Mouse (Mus musculus): ENCODE results near the gene Plcb2. TPM values are rescaled to one million over a fixed set of nuclear protein-coding genes. Genes with fewer than 3 reads are reported as not detected.

Plcb2 gene
- total RNA-seq, 4 experiments from 2014 or later = 2.2 to 3.3 (median 2.5) TPM

GRCm38 (mm10) chr2:118751896-118752791 is 23.9 kb upstream of the Plcb2 start:
- DNase-seq (ENCODE audit: low spot score) = no peak

- peak; percentile 77 for DNase-seq (ENCODE audit: low spot score)
These were observed 22.2 kb upstream of the Plcb2 start for GRCm38 (mm10) chr2:118750476-118750875.

GRCm38 (mm10) chr2:118749341-118749884 is 21.2 kb upstream of the Plcb2 start:
- DNase-seq (ENCODE audit: low spot score) = no peak

GRCm38 (mm10) chr2:118747301-118747960 is 19.2 kb upstream of the Plcb2 start:
- no peak for DNase-seq (ENCODE audit: low spot score)

DNA sequence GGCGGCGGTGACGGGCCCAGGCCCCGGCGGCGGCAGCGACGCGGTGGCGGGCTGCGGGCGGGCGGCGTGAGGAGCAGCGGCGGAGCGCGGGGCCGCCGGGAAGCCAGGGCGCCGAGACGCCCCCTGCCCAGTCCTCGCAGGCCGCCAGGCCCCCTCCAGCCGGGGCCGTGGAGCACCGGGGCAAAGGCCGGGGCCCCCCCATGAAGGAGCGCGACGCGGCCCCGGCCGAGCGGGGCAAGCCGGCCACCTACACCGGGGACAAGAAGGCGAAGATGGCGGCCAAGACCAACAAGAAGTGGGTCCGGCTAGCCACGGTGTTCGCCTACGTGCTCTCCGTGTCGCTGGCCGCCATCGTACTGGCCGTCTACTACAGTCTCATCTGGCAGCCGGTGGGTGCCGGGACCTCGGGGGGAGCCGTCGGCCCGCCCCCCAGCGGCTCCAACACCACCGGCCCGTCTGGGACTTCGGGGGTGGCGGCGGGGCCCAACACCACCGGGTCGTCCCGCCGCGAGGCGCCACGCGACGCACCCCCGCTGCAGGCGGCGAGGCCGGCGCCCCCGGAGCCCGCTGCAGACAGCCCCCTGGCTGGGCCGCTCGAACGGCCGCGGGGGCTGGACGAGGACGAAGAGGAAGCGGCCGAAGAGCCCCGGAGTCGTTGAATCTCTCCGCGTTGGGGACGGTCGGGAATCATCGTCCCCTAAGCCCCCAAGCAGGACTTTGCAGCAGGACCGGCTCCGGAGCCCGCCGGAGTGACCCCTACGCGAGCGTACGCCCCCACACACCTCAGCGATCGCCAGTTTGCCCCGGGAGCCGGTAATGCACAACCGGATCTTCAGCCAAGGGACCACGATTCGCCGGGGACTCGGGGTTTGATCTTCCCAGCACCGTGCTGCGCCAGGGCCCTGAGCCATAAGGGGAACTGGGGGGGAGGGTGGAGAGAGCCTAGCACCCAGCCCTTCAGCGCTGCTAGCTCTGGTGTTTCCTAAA is 18.0 kb upstream of the Plcb2 start:
- no peak for DNase-seq (ENCODE audit: low spot score)

DNA sequence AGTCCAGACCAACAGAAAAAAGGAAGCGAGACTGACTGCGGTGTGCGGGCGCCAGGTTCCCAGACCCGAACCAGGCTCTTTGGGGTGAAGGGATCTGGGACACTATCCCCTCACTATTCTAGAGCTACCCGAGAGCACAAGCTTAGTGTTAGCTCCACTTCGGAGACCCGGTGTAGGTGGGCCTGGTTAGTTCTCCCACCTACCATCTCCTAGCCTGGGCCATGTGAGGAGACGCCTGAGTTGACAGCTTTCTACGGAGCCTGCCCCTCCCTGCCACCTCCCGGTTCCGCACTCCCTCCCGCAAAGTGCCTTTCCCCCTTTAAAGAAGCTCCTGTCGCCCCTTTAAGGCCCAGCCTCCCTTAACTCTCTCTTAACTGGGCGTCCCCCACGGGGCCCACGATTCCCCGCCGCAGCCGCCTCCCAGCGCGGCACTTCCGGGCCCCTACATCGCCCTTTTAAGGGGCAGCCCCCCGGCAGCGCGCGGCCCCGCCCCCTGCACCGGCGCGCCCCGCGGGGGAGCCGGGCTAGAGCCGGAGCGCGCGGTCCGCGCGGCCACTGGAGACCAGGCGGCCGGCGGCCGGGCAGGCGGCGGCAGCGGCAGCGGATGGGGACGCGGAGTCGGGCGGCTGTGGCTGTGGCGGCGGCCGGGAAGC is 17.1 kb upstream of the Plcb2 start, which contains the start of gene Inafm2:
Gene Inafm2 (plus strand): TSS at position 527 of the 653 bp plus-strand sequence.
- DNase-seq (ENCODE audit: low spot score) = peak; percentile 93

DNA sequence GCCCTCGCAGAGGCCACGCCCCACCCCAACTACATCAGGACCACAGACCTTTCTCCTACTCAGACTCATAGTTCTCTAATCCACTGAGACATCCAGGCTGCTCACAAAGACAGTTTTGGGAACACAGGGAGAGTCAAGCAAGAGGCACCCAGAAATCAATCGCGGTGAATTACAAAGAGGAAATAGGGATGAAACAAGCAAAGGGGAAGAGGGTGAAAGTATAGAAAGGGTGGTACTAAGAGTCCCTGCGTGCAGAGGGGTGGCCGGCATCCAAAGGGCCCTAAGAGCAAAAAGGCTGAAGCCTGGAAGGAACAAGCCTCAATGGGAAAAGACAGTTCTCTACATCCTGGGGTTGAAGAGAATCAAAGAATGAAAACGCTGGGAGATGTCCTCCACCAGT is 16.4 kb upstream of the Plcb2 start:
- DNase-seq (ENCODE audit: low spot score) = no peak

DNA sequence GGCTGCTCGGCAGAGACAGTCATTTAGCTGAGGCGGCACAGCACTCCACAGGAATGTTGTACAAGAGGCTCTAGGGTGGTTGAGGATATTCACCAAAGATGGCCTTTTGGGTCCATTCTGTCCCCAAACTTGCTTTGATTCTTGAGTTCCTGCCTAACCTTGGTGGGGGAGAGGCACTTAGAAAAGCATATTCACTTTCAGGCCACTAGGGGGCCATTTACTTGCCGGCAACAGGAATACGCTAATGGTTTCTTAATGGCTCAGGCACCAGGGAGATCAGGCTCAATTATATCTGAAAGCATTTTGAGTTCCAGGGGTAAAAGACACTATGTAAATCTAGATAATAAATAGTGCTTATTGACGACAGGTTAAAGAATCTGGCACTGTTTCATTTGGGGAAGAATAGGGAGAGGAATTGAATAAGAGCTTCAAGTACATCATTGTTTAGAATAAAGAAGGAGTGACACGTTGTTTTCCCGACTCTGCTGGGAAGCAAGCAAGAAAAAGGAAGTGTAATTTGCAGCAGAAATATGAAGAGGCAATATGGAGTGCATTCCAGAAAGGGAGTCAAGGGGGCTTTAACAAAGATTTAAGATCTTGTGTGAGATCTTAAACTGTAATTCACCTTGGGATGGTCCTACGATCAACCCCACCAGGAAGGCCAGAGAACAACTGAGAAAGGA is 15.2 kb upstream of the Plcb2 start:
- DNase-seq (ENCODE audit: low spot score) = no peak

GRCm38 (mm10) chr2:118741183-118741582 is 12.9 kb upstream of the Plcb2 start:
- no peak for DNase-seq (ENCODE audit: low spot score)

DNA sequence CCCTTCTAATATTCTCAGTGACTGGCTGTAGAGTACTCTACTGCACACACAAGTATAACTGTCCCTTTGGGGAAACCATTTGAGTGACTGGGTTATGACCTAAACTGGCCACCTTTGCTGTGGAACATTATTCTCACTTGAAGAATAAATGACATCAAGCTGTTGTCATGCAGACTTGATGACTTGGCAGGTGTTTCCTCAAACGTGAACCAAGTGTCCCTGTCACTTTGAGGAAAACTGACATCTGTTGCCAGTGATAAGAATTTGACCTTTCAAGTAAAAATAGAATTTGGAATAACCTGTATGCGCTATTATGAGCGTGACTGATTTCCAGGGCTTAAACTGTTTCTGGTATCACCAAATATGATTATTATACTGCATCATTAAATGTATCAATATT is 12.1 kb upstream of the Plcb2 start:
- no peak for DNase-seq (ENCODE audit: low spot score)

GRCm38 (mm10) chr2:118733341-118733740 is 5.1 kb upstream of the Plcb2 start:
- no peak for DNase-seq (ENCODE audit: low spot score)

DNA sequence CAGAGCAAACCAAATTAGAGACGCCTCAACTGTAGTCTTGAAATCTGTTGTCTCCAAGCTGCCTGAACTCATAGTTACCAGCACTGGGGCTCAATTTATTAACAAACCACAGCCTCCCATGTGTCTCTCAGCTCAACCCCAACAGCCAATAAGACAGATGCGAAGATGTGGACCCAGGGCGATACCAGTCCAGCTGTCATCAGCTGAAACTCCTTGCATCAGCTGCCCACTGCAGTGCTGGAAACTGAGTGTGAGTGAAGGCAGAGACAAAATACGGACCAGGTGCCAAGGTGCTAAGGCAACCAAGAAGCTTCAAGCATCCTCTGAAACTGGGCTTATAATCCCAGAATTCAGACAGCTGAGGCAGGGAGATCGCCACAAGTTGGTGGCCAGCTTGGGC is 3.7 kb upstream of the Plcb2 start:
- no peak for DNase-seq (ENCODE audit: low spot score)

- DNase-seq (ENCODE audit: low spot score) = no peak
These were observed 2.3 kb upstream of the Plcb2 start for GRCm38 (mm10) chr2:118730622-118730915.

DNA sequence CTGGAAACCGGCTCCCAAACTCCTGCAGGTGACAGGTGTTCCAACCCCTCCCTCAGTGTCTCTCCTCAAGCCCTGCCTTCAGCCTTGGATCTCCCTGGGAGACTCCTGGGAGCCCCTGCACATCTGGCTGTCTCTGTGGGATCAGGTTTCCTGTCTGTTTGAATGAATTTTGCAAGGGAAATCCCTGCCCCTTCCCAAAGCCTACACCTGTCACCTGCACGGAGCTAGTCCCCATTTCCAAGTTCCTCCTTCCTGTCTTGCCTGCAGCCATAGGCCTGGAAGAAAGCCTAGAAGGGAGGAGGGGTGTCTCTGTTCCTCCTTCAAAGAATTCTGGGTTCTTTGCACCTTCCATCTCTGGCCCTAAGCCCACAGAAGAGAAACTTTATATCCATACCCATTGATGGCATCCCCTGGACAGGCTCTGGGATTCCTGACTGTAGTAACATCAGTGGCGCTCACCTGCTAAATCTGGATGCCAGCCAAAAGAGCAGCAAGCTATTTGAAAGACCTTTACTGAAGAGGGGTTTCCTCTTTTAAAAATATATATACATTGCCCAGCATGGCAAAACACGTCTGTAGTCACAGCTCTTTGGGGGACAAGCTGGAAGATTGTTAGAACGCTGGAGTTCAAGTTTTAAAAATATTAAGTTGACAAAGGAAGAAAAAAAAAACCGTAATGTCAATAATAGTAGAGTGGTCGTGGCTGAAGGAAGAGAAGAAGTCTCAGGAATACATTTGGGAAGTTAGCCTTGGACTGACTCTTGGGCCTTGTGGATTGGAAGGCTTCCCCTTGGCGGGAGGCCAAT is 1.8 kb upstream of the Plcb2 start:
- DNase-seq (ENCODE audit: low spot score) = no peak

- DNase-seq (ENCODE audit: low spot score) = no peak
These were observed 956 bp upstream of the Plcb2 start for GRCm38 (mm10) chr2:118729194-118729593.

GRCm38 (mm10) chr2:118727911-118728310 is 327 bp downstream of the Plcb2 start:
- DNase-seq (ENCODE audit: low spot score) = no peak

GRCm38 (mm10) chr2:118726873-118727272 is 1.4 kb downstream of the Plcb2 start:
- DNase-seq (ENCODE audit: low spot score) = no peak

- no peak for DNase-seq (ENCODE audit: low spot score)
These were observed 2.7 kb downstream of the Plcb2 start for GRCm38 (mm10) chr2:118725511-118725910.

- DNase-seq (ENCODE audit: low spot score) = no peak
These were observed 4.3 kb downstream of the Plcb2 start for GRCm38 (mm10) chr2:118723693-118724486.
